Mouse (Mus musculus) stomach, embryonic 16.5 days (tissue): Measurements from ENCODE around the gene Zfp786. TPM values are rescaled to one million over a fixed set of nuclear protein-coding genes. Genes with fewer than 3 reads are reported as not detected.

Source experiments
- ATAC-seq: fragments of 200-750 bp; cut with Nextera tagmentation; 2 replicates; pipeline ENCODE4 v1.8.0; 2017; ENCODE audit warnings: moderate number of reproducible peaks, moderate TSS enrichment; ENCODE audit not compliant: insufficient read depth, low FRiP score
- H3K27ac ChIP-seq: fragments of 300-500 bp; sonication (generic); 2 replicates; pipeline ENCODE4 v1.5.1; 2014; ENCODE audit warnings: low read length
- H3K27me3 ChIP-seq: fragments of 300-500 bp; sonication (generic); 2 replicates; pipeline ENCODE4 v1.6.1; 2014; ENCODE audit warnings: low read length, control low read depth, mixed read lengths; ENCODE audit not compliant: control insufficient read depth, insufficient read depth
- H3K36me3 ChIP-seq: fragments of 300-500 bp; sonication (generic); 2 replicates; pipeline ENCODE4 v1.6.1; 2014; ENCODE audit warnings: low read length; ENCODE audit not compliant: control insufficient read depth, insufficient read depth
- H3K4me1 ChIP-seq: fragments of 300-500 bp; sonication (generic); 2 replicates; pipeline ENCODE4 v1.6.1; 2014; ENCODE audit warnings: low read length, control low read depth, mixed read lengths; ENCODE audit not compliant: control insufficient read depth, insufficient read depth
- H3K4me2 ChIP-seq: fragments of 300-500 bp; sonication (generic); 2 replicates; pipeline ENCODE4 v1.6.1; 2014; ENCODE audit warnings: low read depth, low read length, mixed read lengths
- H3K4me3 ChIP-seq: fragments of 300-500 bp; sonication (generic); replicated peaks from 2 replicates; pipeline ENCODE4 v1.5.1; 2014; ENCODE audit warnings: mild to moderate bottlenecking, low read length
- H3K9ac ChIP-seq: fragments of 300-500 bp; sonication (generic); 2 replicates; pipeline ENCODE4 v1.6.1; 2014; ENCODE audit warnings: low read length
- H3K9me3 ChIP-seq: fragments of 300-500 bp; sonication (generic); replicated peaks from 2 replicates; pipeline ENCODE4 v1.6.1; 2016; ENCODE audit warnings: low read length, control low read depth; ENCODE audit not compliant: control insufficient read depth
- WGBS: fragments of 180-500 bp; shearing (Covaris S2); extraction: QIAGEN DNeasy Blood & Tissue Kit; methylation state at CpG from one replicate; pipeline ENCODE4 v1.1.7; 2014; 5-methylcytosine and 5-hydroxymethylcytosine counted together
- polyA plus RNA-seq: library from polyadenylated mRNA; unstranded; fragments of >200 nt; fragmentation: Nextera tagmentation; extraction: Ambion mirVana; gene quantifications from 2 replicates; pipeline ENCODE4 v1.2.1, GENCODE M21; 2015

Zfp786 gene
- polyA plus RNA-seq, 1 experiment from 2014 or later: 2.4 TPM

GRCm38 (mm10) chr6:47832220-47832619 is 1.6 kb upstream of the Zfp786 start:
- H3K9ac ChIP-seq: no peak overlapping the region

GRCm38 (mm10) chr6:47828950-47829349 is 1.7 kb downstream of the Zfp786 start:
- 27% methylated on average over 1 of the region's 1 CpGs for WGBS

More at GRCm38 (mm10) chr6:47832220-47832619, 1.6 kb upstream of the Zfp786 start:
- 76% methylated on average over 1 of the region's 1 CpGs for WGBS
- Histone ChIP-seq H3K4me1 (peaks cover 6% of the 10 kb centered on the region), H3K4me3 (no peak overlapping the region), H3K36me3 (no peaks in the 10 kb centered on the region), H3K9me3 (no peaks in the 10 kb centered on the region), H3K27me3 (no peaks in the 10 kb centered on the region), H3K4me2 (no peak overlapping the region), H3K27ac (no peak overlapping the region)
- no peak for ATAC-seq

GRCm38 (mm10) chr6:47827462-47827861 is 3.2 kb downstream of the Zfp786 start:
- Histone ChIP-seq H3K9ac (no peak overlapping the region), H3K4me2 (no peak overlapping the region), H3K27ac (no peak overlapping the region), H3K9me3 (no peaks in the 10 kb centered on the region), H3K36me3 (no peaks in the 10 kb centered on the region), H3K4me3 (no peak overlapping the region), H3K27me3 (no peaks in the 10 kb centered on the region), H3K4me1 (peaks cover 4% of the 10 kb centered on the region; the same call in 1 of the 2 replicates)
- WGBS: 84% methylated on average over 4 of the region's 4 CpGs
- ATAC-seq: no peak

More at GRCm38 (mm10) chr6:47828950-47829349, 1.7 kb downstream of the Zfp786 start:
- H3K4me3 ChIP-seq: no peak overlapping the region
- H3K9ac ChIP-seq: no peak overlapping the region
- no peak overlapping the region for H3K4me2 ChIP-seq
- H3K4me1 ChIP-seq: peaks cover 4% of the 10 kb centered on the region; the same call in 1 of the 2 replicates
- no peaks in the 10 kb centered on the region for H3K36me3 ChIP-seq
- H3K9me3 ChIP-seq: no peaks in the 10 kb centered on the region
- no peak for ATAC-seq
- H3K27me3 ChIP-seq: no peaks in the 10 kb centered on the region
- no peak overlapping the region for H3K27ac ChIP-seq

GRCm38 (mm10) chr6:47824241-47824640 is 6.4 kb downstream of the Zfp786 start:
- no peak overlapping the region for H3K4me3 ChIP-seq
- no peaks in the 10 kb centered on the region for H3K9me3 ChIP-seq
- H3K36me3 ChIP-seq: no peaks in the 10 kb centered on the region
- H3K4me1 ChIP-seq: no peaks in the 10 kb centered on the region
- no peak overlapping the region for H3K9ac ChIP-seq
- H3K4me2 ChIP-seq: no peak overlapping the region
- no peak overlapping the region for H3K27ac ChIP-seq
- 59% methylated on average over 2 of the region's 2 CpGs for WGBS
- no peaks in the 10 kb centered on the region for H3K27me3 ChIP-seq
- ATAC-seq: no peak

- no peaks in the 10 kb centered on the region for H3K27me3 ChIP-seq
- 88% methylated on average over 6 of the region's 6 CpGs for WGBS
- no peak overlapping the region for H3K27ac ChIP-seq
- H3K36me3 ChIP-seq: no peaks in the 10 kb centered on the region
- no peaks in the 10 kb centered on the region for H3K9me3 ChIP-seq
- H3K9ac ChIP-seq: no peak overlapping the region
- H3K4me3 ChIP-seq: no peak overlapping the region
- ATAC-seq: no peak
- H3K4me2 ChIP-seq: no peak overlapping the region
- no peaks in the 10 kb centered on the region for H3K4me1 ChIP-seq
Measured at GRCm38 (mm10) chr6:47821776-47822175, 8.9 kb downstream of the Zfp786 start.

- Histone ChIP-seq H3K36me3 (no peaks in the 10 kb centered on the region), H3K9ac (no peak overlapping the region)
- WGBS: 80% methylated on average over 5 of the region's 5 CpGs
Measured at GRCm38 (mm10) chr6:47821236-47821635, 9.4 kb downstream of the Zfp786 start.

GRCm38 (mm10) chr6:47819626-47820325 is 10.9 kb downstream of the Zfp786 start:
- Histone ChIP-seq H3K4me2 (no peak overlapping the region), H3K4me1 (no peaks in the 10 kb centered on the region), H3K27me3 (no peaks in the 10 kb centered on the region), H3K9ac (no peak overlapping the region), H3K9me3 (no peaks in the 10 kb centered on the region), H3K4me3 (no peak overlapping the region), H3K36me3 (no peaks in the 10 kb centered on the region), H3K27ac (no peak overlapping the region)
- no peak for ATAC-seq
- WGBS: 92% methylated on average over 23 of the region's 23 CpGs

More at GRCm38 (mm10) chr6:47821236-47821635, 9.4 kb downstream of the Zfp786 start:
- H3K27me3 ChIP-seq: no peaks in the 10 kb centered on the region
- no peaks in the 10 kb centered on the region for H3K9me3 ChIP-seq
- no peak overlapping the region for H3K4me3 ChIP-seq
- H3K27ac ChIP-seq: no peak overlapping the region
- ATAC-seq: no peak
- no peak overlapping the region for H3K4me2 ChIP-seq
- no peaks in the 10 kb centered on the region for H3K4me1 ChIP-seq

- H3K36me3 ChIP-seq: no peaks in the 10 kb centered on the region
- peaks cover 3% of the 10 kb centered on the region for H3K4me1 ChIP-seq
- H3K9me3 ChIP-seq: no peaks in the 10 kb centered on the region
- H3K4me3 ChIP-seq: no peak overlapping the region
- H3K27me3 ChIP-seq: no peaks in the 10 kb centered on the region
- H3K4me2 ChIP-seq: no peak overlapping the region
- H3K9ac ChIP-seq: no peak overlapping the region
- no peak for ATAC-seq
- H3K27ac ChIP-seq: no peak overlapping the region
- whole genome bisulfite sequencing: 88% methylated on average over 8 of the region's 8 CpGs
Measured at GRCm38 (mm10) chr6:47818721-47819120, 11.9 kb downstream of the Zfp786 start.

- peaks cover 10% of the 10 kb centered on the region for H3K4me1 ChIP-seq
- no peaks in the 10 kb centered on the region for H3K36me3 ChIP-seq
- H3K4me3 ChIP-seq: no peak overlapping the region
- H3K9me3 ChIP-seq: no peaks in the 10 kb centered on the region
- H3K27ac ChIP-seq: no peak overlapping the region
- WGBS: 82% methylated on average over 1 of the region's 1 CpGs
- no peak for ATAC-seq
- no peak overlapping the region for H3K9ac ChIP-seq
- H3K27me3 ChIP-seq: no peaks in the 10 kb centered on the region
- no peak overlapping the region for H3K4me2 ChIP-seq
Measured at GRCm38 (mm10) chr6:47816151-47816550, 14.5 kb downstream of the Zfp786 start.
